8 mouse cellular contexts compared by ENCODE assay signal in the genomic region with DNA sequence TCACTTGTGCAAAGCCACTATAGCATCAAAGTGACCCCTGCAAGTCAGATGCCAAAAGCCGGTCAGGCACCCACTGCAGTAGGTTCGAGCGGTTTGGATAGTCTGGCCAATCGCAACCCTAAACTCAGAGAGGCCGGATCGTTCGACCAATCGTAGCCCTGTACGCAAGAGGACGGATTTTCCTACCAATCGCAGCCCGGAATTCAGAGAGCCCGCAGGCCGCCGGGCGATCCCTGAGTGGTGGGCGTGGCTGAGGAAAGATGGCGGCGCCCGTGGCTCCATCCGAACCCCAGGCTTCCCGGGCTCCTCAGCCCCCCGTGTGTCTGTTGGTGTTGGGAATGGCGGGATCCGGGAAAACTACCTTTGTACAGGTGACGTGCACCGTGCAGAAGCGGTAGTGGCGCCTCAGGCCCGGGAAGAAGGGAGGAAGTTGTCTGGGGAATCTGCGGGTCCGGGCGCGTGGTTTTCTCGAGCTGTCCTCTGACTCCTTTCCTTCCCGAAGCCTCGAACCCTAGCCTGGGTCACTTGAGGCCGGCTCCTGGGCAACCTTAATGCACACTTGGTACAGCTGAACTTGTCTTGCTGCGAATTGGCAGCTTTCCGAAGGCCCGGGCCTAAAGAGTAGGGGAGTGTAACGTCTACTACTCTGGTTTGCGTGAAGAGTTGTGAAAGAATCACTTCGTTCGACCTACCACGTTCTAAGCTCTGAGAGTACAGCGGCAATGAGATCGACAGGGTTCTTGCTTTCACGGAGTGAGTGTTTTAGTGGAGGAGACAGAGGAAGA. TPM values are rescaled to one million over a fixed set of nuclear protein-coding genes. Genes with fewer than 3 reads are reported as not detected.
DNase-seq lines count a peak whose midpoint lies in the region; ATAC-seq lines count a peak whose summit lies in the region.

A gene (plus strand): TSS at position 229 of the 785 bp plus-strand sequence.

- peak within 1 kb of the TSS; percentile 90 for H3K4me3 ChIP-seq in hindbrain, embryonic 15.5 days

- peak within 1 kb of the TSS; percentile 83 for H3K4me2 ChIP-seq in hindbrain, embryonic 15.5 days

- under 1% methylated on average over 49 of the region's 49 CpGs for WGBS in hindbrain, embryonic 15.5 days

- peak within 1 kb of the TSS; percentile 55 for H3K27ac ChIP-seq in hindbrain, embryonic 15.5 days (replicated peaks)

- DNase-seq in T-cell, adult 2 months (ENCODE audit: low spot score): peak; percentile 82
- DNase-seq in cerebellum, postnatal 36 days: peak; percentile 87 to 91
- peak; percentile 88 to 95 for DNase-seq in frontal cortex, postnatal 36 days (ENCODE audit: low spot score in 2 of 2)
- peak; percentile 85 for DNase-seq in left cerebral cortex, adult 11 months (ENCODE audit: low spot score)
- DNase-seq in lung, postnatal 4 days: peak; percentile 92
- peak; percentile 82 for DNase-seq in retina, postnatal 7 days (ENCODE audit: low read depth, low spot score)
- peak; percentile 63 for DNase-seq in urinary bladder, adult 2 months (ENCODE audit: low spot score)

- ATAC-seq in hindbrain, embryonic 15.5 days (ENCODE audit: low FRiP score, low read depth): peak; percentile 100

- peaks cover 14% of the 10 kb centered on the region for H3K4me1 ChIP-seq in hindbrain, embryonic 15.5 days (replicated peaks)

- peaks cover 31% of the 10 kb centered on the region for H3K36me3 ChIP-seq in hindbrain, embryonic 15.5 days

- H3K9ac ChIP-seq in hindbrain, embryonic 15.5 days: peak within 1 kb of the TSS; percentile 67

- H3K27me3 ChIP-seq in hindbrain, embryonic 15.5 days: no peaks in the 10 kb centered on the region

- H3K9me3 ChIP-seq in hindbrain, embryonic 15.5 days: no peaks in the 10 kb centered on the region

RNA-seq across cellular contexts. Expression of the gene that starts here (rescaled TPM):
- 80.6 and 85.6 TPM in 2 replicates for polyA plus RNA-seq in hindbrain, embryonic 15.5 days (2015; fragmentation: Nextera tagmentation; extraction: Ambion mirVana)
- polyA plus RNA-seq in urinary bladder, adult 2 months (2012; rRNA removed): 13.2 and 13.7 TPM in 2 replicates

Comparison
In these comparisons a context has a peak if more than half of its experiments do, and no peak if none do; other contexts are left out.
1. Peak in every context shown above with its lines: DNase-seq, ATAC-seq, H3K4me3 ChIP-seq and H3K27ac ChIP-seq.